Mouse (Mus musculus) cortical plate, adult 2 months (tissue): Measurements from ENCODE around the gene Senp3.

Experiments used
- CTCF ChIP-seq: fragments of 200-500 bp; IDR thresholded peaks from 2 replicates; pipeline ENCODE4 v1.5.1; 2011; ENCODE audit warnings: mild to moderate bottlenecking, control low read depth, low read length; ENCODE audit not compliant: insufficient read depth; ENCODE audit errors: extremely low read depth
- POLR2A ChIP-seq: fragments of 200-500 bp; IDR thresholded peaks from 2 replicates; pipeline ENCODE4 v1.6.1; 2011; ENCODE audit warnings: mild to moderate bottlenecking, low read length, control low read depth; ENCODE audit not compliant: insufficient read depth; ENCODE audit errors: extremely low read depth

GRCm38 (mm10) chr11:69723074-69723473 lies 41.2 kb upstream of the Senp3 start:
- TF ChIP-seq CTCF (no peak), POLR2A (no peak)
